Mouse (Mus musculus) ES-CJ7 (cell line): ENCODE measurements around the gene Pqlc3.
"Not testable (repeated sequence)": the region's sequence is repeated elsewhere in the genome, so short reads cannot be mapped to it uniquely, and the experiment has no call there.

ENCODE experiments used
- DNase-seq: peaks from one replicate; pipeline ENCODE4 v3.0.0; 2011; ENCODE audit warnings: low read depth, low spot score

The Pqlc3 gene

DNA sequence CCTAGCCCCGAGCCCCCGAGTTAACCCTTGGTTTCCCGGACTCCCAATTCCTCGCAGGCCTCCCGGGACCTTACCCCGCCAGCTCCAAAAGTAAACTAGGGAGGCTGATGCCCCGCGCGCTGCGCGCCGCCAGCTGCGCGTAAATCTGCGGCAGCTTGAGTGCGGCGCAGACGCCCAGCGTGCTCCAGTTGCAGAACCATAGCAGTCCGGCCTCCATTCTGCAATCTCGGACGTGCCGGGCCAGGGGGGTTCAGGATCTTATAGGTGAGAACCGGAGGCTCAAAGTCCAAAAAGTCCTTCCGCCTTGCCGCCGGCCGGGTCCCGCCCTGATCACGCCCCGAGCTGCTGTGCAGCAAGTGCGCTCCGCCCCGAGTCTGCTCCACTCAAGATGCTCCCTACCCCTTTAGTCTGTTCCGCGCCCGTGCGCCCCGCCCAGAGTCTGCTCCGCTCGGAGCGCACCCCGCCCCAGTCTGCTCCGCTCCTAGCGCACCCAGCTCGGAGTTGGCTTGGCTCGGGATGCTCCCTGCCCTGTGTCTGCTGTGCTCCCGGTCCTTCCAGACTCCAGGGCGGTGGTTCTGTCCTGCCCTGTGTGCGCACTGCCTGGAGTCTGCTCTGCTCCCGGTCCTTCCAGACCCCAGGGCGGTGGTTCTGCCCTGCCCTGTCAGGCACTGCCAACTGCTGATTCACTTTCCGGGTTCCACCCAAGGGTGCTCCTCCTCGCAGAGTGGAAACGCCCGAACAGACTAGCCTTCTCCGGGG lies at the start of gene Pqlc3:
Pqlc3 (minus strand) TSS at position 670 of the 759 bp plus-strand sequence.
- DNase-seq, result peak; percentile 92

- DNase-seq, result peak; percentile 10
Observed at GRCm38 (mm10) chr12:17049796-17050195, 49.6 kb upstream of the Pqlc3 start.

DNA sequence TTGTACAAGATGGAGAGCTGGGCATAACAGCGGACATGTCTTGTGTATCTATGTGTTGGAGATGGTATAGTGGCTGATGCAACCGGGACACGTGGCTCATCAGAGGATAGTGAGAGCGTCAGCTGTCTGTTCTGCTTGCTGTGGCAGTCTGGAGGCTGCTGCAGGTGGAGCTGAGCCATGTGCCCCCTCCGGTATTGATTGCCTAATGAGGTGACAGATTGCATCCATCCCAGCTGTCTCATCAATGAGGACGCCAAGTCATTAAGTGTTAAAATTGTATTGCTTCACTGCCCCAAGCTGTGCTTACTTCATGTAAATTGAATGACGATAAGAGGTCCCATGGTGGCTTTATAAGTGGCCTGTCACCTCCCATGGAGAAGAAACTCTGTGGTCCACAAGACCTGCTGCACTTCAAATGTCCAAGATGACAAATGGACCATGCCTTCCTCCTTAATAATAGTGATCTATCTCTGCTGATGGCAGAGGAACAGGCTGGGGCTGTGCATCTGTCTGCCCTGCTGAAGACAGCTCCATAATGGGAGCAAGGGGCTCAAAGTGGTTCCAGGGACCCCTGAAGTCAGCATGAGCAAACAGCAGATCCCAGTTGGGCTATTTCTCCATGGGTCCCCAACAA lies 48.9 kb upstream of the Pqlc3 start:
- DNase-seq, result no peak

- peak; percentile 66 for DNase-seq
Observed at GRCm38 (mm10) chr12:17043311-17043710, 43.1 kb upstream of the Pqlc3 start.

DNA sequence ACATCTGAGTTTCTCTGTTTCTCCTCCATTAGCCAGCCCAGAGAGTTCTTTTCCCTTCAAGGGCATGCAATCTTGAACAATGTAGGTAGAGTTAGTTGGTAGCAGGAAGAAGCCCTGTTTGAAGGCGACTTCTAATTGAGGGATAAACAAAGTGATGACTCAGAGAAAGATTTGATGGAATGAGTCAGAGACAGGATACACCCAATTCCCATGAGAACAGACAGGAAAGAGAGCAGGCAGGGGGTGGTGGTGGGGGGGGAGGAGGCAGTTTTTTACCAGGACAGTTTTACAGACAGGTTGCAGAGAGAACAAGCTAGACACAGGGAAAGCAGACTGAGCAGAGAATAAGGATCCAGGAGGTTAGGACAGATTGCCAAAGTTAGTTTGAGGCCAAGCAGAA lies 40.4 kb upstream of the Pqlc3 start:
- no peak for DNase-seq

DNA sequence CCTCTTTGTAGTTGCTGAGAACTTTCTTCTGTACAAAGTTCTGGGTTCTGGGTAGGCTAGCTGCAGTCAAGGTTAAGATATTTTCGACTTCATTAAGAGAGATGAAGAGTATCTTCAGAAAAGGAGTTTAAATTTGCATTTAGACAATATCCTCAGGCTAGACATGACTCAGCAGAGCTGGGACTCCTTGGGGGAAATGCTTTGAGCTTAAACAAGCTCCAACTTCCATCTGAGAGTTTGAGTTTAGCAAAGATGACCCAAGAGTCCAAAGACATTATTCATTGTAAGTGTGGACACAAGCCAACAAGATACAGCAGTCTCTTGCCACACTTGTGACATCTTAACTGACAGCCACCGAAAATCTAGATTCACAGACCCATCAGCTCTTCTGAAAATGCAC lies 39.2 kb upstream of the Pqlc3 start:
- no peak for DNase-seq

GRCm38 (mm10) chr12:17038246-17038645 lies 38.0 kb upstream of the Pqlc3 start:
- DNase-seq, result no peak

DNA sequence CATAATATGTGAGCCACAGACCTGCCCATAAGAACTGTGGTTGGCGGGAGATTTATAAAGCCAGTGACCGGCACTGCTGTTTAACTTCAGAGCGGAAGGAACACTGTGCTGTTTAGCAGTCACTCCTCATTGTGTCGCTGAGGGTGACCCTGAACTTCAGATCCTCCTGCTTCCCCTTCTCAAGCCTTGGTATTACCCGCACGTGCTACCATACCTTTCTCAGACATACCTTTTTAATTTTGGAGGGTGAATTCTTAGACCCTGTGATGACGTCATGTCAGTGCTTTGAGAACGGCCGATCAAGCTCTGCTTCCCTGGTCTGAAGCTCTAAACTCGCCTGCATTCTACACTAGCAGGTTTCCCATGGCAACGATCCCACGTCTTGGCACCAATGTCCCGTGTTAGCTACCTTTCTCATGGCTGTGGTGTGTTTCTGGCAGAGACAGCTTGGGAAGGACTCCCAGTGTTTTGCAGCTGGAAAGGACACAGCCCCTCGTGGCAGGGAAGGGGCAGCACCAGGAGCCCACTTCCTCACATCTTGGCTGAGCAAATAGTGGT lies 36.9 kb upstream of the Pqlc3 start:
- DNase-seq, result no peak

DNA sequence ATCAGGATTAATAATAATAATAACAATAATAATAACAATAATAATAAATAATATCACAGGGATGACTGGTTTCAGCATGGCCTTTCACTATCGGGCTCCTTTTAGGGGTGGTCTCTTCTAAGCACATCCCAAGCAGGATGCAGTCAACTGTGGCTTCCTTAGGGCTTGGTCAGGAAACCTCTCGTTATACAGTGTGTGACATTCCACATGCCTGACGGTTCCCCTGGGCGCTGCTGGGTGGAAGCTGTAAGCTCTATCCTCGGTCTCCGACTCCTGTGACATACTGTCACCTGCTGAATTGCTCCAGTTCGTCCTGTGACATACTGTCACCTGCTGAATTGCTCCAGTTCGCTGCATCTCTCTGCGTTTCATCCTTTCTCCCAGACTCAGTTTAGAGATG lies 36.3 kb upstream of the Pqlc3 start:
- no peak for DNase-seq

GRCm38 (mm10) chr12:17035128-17035527 lies 34.9 kb upstream of the Pqlc3 start:
- peak; percentile 76 for DNase-seq

- DNase-seq, result no peak
Observed at GRCm38 (mm10) chr12:17034671-17035070, 34.5 kb upstream of the Pqlc3 start.

DNA sequence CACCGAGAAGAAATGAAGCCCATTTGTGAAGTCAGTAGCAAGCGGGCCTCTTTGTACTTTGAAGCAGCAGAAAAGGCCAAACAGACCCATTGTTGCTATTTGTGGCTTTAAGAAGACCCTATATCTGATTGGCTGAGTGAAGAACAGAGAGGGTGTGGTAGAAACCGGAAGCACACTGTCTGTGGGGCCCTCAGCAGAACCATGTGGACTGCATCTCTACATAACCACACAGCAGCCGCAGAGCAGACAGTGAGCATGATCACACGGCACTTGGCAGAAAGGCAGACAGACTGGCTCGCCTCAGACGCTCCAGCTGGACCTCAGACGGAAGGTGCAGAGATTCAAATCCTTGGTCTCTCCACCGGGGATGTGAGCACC lies 33.2 kb upstream of the Pqlc3 start:
- DNase-seq, result no peak

DNA sequence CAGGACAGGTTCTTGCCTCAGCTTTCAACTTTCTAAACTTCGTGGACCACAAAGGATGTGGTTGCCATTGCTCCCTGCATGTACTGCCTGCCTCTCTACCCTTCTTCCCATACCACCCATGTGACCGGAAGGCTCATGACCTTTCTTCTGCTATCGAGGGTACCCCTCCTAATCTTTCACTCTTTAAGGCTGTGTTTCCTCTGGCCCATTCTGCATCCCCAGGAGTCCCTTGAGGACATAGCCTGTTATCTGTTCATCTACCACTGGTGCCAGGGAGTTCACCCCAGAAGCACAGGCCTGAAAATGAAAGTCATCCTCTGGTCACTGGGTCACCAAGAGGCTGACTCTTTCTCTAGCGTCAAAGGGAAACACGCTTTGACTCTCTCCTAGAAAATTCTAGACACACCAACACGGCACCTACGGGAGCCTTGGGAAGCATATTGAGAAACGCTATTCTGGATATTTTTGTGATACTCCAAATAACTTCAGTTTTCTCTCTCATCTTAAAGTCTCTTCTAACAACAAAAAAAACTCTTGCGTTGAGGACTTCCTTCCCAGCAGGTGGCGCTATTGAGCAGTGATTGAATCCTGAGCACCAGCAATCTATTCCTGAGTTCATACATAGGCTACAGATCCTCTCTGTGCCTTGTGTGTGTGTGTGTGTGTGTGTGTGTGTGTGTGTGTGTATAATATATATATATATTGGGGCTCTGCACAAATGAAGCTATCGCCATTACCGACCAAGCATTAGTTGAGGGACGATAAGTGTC lies 32.7 kb upstream of the Pqlc3 start:
- peak; percentile 71 for DNase-seq

GRCm38 (mm10) chr12:17024554-17025110 lies 24.4 kb upstream of the Pqlc3 start:
- no peak for DNase-seq

- DNase-seq, result no peak
Observed at GRCm38 (mm10) chr12:17022145-17022544, 21.9 kb upstream of the Pqlc3 start.

DNA sequence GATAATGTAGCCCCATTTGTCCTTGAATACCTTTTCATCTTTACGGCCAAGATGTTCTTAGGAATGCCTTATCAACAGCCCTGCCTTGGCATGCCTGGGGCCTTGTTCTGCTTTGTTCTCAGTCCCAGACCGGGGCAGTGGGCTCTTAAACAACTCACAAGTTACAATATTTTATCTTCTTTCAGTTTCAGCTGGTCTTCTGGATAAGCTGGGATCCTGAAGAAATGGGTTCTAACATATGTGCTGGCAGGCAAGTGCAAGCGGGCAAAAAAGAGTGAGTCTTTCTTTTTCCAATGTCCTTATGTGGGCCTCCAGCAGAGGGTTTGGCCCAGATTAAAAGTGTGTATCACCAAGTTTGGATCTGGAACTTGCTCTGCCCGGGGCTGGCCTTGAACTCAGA lies 20.9 kb upstream of the Pqlc3 start:
- DNase-seq, result not testable (repeated sequence)

DNA sequence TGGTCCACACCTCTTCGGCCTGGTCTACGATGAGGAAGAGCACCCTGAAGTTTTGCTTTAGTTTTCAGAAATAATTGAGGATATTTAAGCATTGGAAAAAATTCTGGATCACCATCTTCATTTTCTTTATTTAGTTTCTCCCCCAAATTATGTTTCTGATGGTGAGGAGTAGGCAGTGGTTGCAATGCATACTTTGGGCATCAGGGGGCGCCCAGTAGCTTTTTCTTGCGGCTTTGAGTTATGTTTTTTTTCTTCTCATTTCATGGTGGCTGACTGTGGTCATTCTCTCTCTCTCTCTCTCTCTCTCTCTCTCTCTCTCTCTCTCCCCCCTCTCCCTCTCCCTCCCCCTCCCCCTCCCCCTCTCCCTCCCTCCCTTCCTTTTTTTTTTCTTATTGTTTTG lies 18.3 kb upstream of the Pqlc3 start:
- DNase-seq, result no peak

DNA sequence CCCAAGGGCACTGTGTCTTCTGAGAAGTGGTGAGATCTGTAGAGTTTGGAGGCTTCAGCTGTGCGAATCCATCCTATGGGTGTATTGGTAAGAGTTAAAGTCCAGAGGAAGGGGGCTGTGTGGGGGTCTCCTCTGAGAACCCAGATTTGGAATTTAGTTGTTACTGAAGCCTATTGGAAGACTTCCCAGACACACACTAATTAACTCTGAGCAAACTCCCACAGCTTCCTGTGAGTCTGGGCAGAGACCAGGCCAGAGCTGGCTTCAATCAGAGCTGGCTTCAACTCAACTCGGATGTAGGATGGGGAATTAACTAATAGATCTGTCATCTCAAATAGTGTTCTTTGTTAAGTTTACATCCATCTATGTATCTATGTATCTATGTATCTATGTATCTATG lies 15.5 kb upstream of the Pqlc3 start:
- no peak for DNase-seq

DNA sequence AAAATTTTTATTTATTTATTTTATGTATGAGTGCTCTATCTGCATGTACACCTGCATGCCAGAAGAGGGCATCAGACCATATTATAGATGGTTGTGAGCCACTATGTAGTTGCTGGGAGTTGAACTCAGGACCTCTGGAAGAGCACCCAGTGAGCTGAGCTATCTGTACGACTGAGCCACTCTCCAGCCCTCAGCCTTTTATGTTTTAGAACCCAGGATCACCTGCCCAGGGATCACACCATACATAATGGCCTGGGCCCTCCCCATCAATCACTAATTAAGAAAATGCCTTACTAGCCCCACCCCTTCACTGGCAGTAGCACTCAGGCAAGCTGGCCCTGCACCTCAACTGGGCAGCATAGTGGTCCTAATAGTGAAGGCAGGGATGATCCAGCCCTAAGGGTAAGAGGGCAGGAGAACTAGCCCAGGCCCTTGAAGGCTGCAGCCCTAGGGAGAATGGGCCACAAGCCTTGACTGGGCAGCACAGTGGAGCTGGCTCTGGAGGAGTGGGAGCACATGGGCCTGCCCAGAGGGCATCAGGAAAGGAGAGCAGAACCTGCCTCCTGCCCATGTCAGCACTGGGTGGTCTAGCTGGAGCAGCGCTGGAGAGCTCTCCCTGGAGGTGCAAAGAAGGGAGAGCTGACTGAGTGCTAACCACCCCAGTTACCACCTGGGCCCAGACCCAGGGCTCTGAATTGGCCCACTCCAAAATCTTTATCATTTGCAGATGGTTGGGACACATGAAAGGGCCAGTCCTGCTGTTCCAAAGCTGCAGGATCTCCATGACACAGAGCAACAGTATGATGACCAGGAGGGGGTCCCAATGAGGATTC lies 12.1 kb upstream of the Pqlc3 start:
- DNase-seq, result no peak

DNA sequence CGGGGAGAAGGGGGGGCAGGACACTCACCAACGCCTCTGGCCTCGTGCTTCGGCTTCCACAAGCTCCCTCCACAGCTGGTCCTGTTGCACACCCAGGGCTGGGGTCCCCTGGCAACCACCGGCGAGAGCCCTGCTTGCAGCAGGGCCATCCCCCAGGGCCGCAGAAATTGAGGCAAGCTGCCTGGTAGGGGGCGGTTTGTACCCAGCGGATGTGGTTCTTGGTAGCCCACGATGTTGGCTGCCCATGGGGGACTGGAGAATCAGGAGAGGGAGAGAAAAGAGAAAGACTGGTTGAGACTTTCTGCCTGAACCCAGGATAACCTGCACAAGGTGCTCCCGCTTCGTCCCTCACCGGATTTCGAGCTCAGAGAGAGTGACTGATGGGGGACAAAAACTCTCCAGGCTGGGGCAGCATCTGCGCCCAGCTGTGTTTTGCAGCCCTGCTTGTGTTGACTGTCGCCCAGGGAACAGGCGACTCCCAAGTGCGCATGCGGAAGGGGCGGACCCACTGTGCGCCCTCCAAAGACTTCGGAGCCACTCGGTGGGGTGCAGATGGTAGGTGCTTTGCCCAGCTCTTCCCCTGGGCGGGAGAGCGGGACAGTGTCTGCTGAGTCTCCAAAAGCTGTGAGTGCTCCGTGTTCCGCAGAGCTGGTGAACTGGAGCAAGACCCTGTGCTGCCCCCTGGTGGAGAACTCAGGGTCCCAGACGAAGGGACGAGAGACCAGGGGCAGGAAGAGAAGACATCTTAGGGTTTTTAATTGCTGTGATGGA lies 11.1 kb upstream of the Pqlc3 start, which contains the start of gene 2410004P03Rik:
2410004P03Rik (minus strand) TSS at position 628 of the 771 bp plus-strand sequence.
- DNase-seq, result peak; percentile 90
